Mouse (Mus musculus) CD4-positive, CD25-positive, alpha-beta regulatory T cell, adult 2 months (primary cell): Measurements from ENCODE around the gene Atp6v0d1.

Experiments
- DNase-seq: peaks from one replicate; pipeline ENCODE4 v3.0.0-alpha.2; 2012; ENCODE audit warnings: low read depth, low spot score

Atp6v0d1 gene

GRCm38 (mm10) chr8:105537011-105537677 lies 28.7 kb downstream of the Atp6v0d1 start:
- DNase-seq = no peak

- DNase-seq = no peak
Measured at GRCm38 (mm10) chr8:105536546-105536945, 29.3 kb downstream of the Atp6v0d1 start.

GRCm38 (mm10) chr8:105533892-105534329 lies 31.9 kb downstream of the Atp6v0d1 start:
- peak; percentile 75 for DNase-seq

- DNase-seq = no peak
Measured at GRCm38 (mm10) chr8:105533439-105533838, 32.4 kb downstream of the Atp6v0d1 start.

GRCm38 (mm10) chr8:105531774-105532173 lies 34.1 kb downstream of the Atp6v0d1 start:
- peak; percentile 62 for DNase-seq

GRCm38 (mm10) chr8:105529271-105529670 lies 36.6 kb downstream of the Atp6v0d1 start:
- no peak for DNase-seq

GRCm38 (mm10) chr8:105528206-105528605 lies 37.6 kb downstream of the Atp6v0d1 start:
- DNase-seq = no peak

- no peak for DNase-seq
Measured at GRCm38 (mm10) chr8:105527110-105527509, 38.7 kb downstream of the Atp6v0d1 start.

GRCm38 (mm10) chr8:105522890-105523289 lies 43.0 kb downstream of the Atp6v0d1 start:
- no peak for DNase-seq

- no peak for DNase-seq
Measured at GRCm38 (mm10) chr8:105521995-105522769, 43.7 kb downstream of the Atp6v0d1 start.

GRCm38 (mm10) chr8:105521061-105521460 lies 44.8 kb downstream of the Atp6v0d1 start:
- DNase-seq = no peak

GRCm38 (mm10) chr8:105520521-105520920 lies 45.3 kb downstream of the Atp6v0d1 start:
- no peak for DNase-seq

GRCm38 (mm10) chr8:105519591-105519990 lies 46.3 kb downstream of the Atp6v0d1 start:
- DNase-seq = no peak

- DNase-seq = peak; percentile 81
Measured at GRCm38 (mm10) chr8:105518436-105519313, 47.2 kb downstream of the Atp6v0d1 start, which contains the start of gene Hsd11b2. Gene Hsd11b2 (plus strand): TSS chr8:105518755.

GRCm38 (mm10) chr8:105517346-105517745 lies 48.5 kb downstream of the Atp6v0d1 start:
- DNase-seq = no peak

- DNase-seq = peak; percentile 82
Measured at GRCm38 (mm10) chr8:105516018-105516645, 49.7 kb downstream of the Atp6v0d1 start.

GRCm38 (mm10) chr8:105514656-105515055 lies 51.2 kb downstream of the Atp6v0d1 start:
- no peak for DNase-seq

GRCm38 (mm10) chr8:105514194-105514593 lies 51.7 kb downstream of the Atp6v0d1 start:
- no peak for DNase-seq

- DNase-seq = no peak
Measured at GRCm38 (mm10) chr8:105509997-105510735, 55.7 kb downstream of the Atp6v0d1 start.

GRCm38 (mm10) chr8:105508758-105509157 lies 57.1 kb downstream of the Atp6v0d1 start:
- DNase-seq = no peak

- no peak for DNase-seq
Measured at GRCm38 (mm10) chr8:105506977-105507376, 58.9 kb downstream of the Atp6v0d1 start.
